Mouse (Mus musculus) small intestine, adult 2 months (tissue): ENCODE results near the gene Adgrf5.

Experiments
- CTCF ChIP-seq: fragments of 200-500 bp; IDR thresholded peaks from 2 replicates; pipeline ENCODE4 v1.5.1; 2012; ENCODE audit warnings: low read depth, mild to moderate bottlenecking, control low read depth, inconsistent platforms, low read length, moderate library complexity, mixed read lengths; ENCODE audit not compliant: insufficient replicate concordance, insufficient read length; ENCODE audit errors: extremely low read depth
- POLR2A ChIP-seq: fragments of 200-500 bp; IDR thresholded peaks from 2 replicates; pipeline ENCODE4 v1.6.1; 2012; ENCODE audit warnings: low read depth, mild to moderate bottlenecking, control low read depth, inconsistent platforms, low read length, moderate library complexity

GRCm38 (mm10) chr17:43398612-43399011 is 38.4 kb downstream of the Adgrf5 start:
- no peak for TF ChIP-seq POLR2A
- TF ChIP-seq CTCF, result no peak
